Mouse (Mus musculus) heart, postnatal 14 days (tissue): ENCODE measurements at regions not wholly inside any gene's neighbourhood (a gene's known extent, or its start where the extent isn't known, plus 50 kb on each side); places are given as distances from the start of the nearest gene placed in this dataset.

ENCODE experiments used
- DNase-seq, 2 experiments: peaks; one replicate each; pipeline ENCODE4 v3.0.0; 2021 to 2022
- intact Hi-C: fragments of 180-260 bp; cut with DNase I; formaldehyde crosslinking; loops from one replicate; pipeline ENCODE4 v1.15.1; 2025

GRCm38 (mm10) chr11:79827034-79827433, 135.2 kb downstream of the Utp6 start:
- DNase-seq, result no peak
- intact Hi-C loops, result no loop called here

- DNase-seq, result no peak
Observed at GRCm38 (mm10) chr11:79825881-79826280, 136.3 kb downstream of the Utp6 start.

GRCm38 (mm10) chr11:79823631-79824310, 138.4 kb downstream of the Utp6 start:
- intact Hi-C loops, result no loop called here
- no peak for DNase-seq

More at GRCm38 (mm10) chr11:79825881-79826280, 136.3 kb downstream of the Utp6 start:
- intact Hi-C loops, result no loop called here

GRCm38 (mm10) chr11:79821986-79822385, 140.2 kb downstream of the Utp6 start:
- DNase-seq, result no peak
- intact Hi-C loops, result no loop called here

- intact Hi-C loops, result no loop called here
- no peak for DNase-seq
Observed at GRCm38 (mm10) chr11:79815156-79815555, 147.0 kb downstream of the Utp6 start.

- DNase-seq, result no peak
- intact Hi-C loops, result no loop called here
Observed at GRCm38 (mm10) chr11:79806911-79807466, 155.2 kb downstream of the Utp6 start.

- no peak for DNase-seq
Observed at GRCm38 (mm10) chr11:79806417-79806816, 155.8 kb downstream of the Utp6 start.

GRCm38 (mm10) chr11:79805981-79806415, 156.2 kb downstream of the Utp6 start:
- intact Hi-C loops, result no loop called here
- DNase-seq, result peak in 1 of 2 experiments; percentile 43

More at GRCm38 (mm10) chr11:79806417-79806816, 155.8 kb downstream of the Utp6 start:
- intact Hi-C loops, result no loop called here

GRCm38 (mm10) chr11:79803971-79804370, 158.2 kb downstream of the Utp6 start:
- DNase-seq, result no peak
- intact Hi-C loops, result no loop called here

GRCm38 (mm10) chr11:79803006-79803405, 159.2 kb downstream of the Utp6 start:
- intact Hi-C loops, result no loop called here
- peak; percentile 78 to 82 for DNase-seq

- no peak for DNase-seq
- intact Hi-C loops, result no loop called here
Observed at GRCm38 (mm10) chr11:79802566-79802965, 159.6 kb downstream of the Utp6 start.

GRCm38 (mm10) chr11:79800256-79800655, 161.9 kb downstream of the Utp6 start:
- DNase-seq, result no peak
- intact Hi-C loops, result no loop called here

- intact Hi-C loops, result no loop called here
- DNase-seq, result no peak
Observed at GRCm38 (mm10) chr11:79788251-79788741, 173.9 kb downstream of the Utp6 start.

- DNase-seq, result no peak
- intact Hi-C loops, result no loop called here
Observed at GRCm38 (mm10) chr11:79787766-79788165, 174.4 kb downstream of the Utp6 start.

GRCm38 (mm10) chr11:79784071-79784470, 178.1 kb downstream of the Utp6 start:
- intact Hi-C loops, result no loop called here
- DNase-seq, result no peak

- intact Hi-C loops, result no loop called here
- no peak for DNase-seq
Observed at GRCm38 (mm10) chr11:79781966-79782365, 180.2 kb downstream of the Utp6 start.

- intact Hi-C loops, result no loop called here
- no peak for DNase-seq
Observed at GRCm38 (mm10) chr11:79779756-79780155, 182.4 kb downstream of the Utp6 start.

- intact Hi-C loops, result no loop called here
- peak in 1 of 2 experiments; percentile 59 for DNase-seq
Observed at GRCm38 (mm10) chr11:79778522-79778921, 183.7 kb downstream of the Utp6 start.

GRCm38 (mm10) chr11:79777988-79778387, 184.2 kb downstream of the Utp6 start:
- intact Hi-C loops, result no loop called here

GRCm38 (mm10) chr11:79776577-79776976, 185.6 kb downstream of the Rab11fip4 start:
- no peak for DNase-seq
- intact Hi-C loops, result no loop called here

More at GRCm38 (mm10) chr11:79777988-79778387, 184.2 kb downstream of the Utp6 start:
- peak; percentile 28 to 61 for DNase-seq

- intact Hi-C loops, result no loop called here
- DNase-seq, result no peak
Observed at GRCm38 (mm10) chr11:79773755-79774154, 182.7 kb downstream of the Rab11fip4 start.

GRCm38 (mm10) chr11:79771431-79771830, 180.4 kb downstream of the Rab11fip4 start:
- DNase-seq, result peak in 1 of 2 experiments; percentile 30
- intact Hi-C loops, result no loop called here
